Mouse (Mus musculus) hindbrain, embryonic 12.5 days (tissue): ENCODE measurements around the gene Gas1. TPM values are rescaled to one million over a fixed set of nuclear protein-coding genes. Genes with fewer than 3 reads are reported as not detected.

Experiments used
- ATAC-seq: fragments of 200-750 bp; cut with Nextera tagmentation; 2 replicates; pipeline ENCODE4 v1.8.0; 2017; ENCODE audit warnings: moderate TSS enrichment; ENCODE audit not compliant: low FRiP score
- H3K27ac ChIP-seq: fragments of 300-500 bp; sonication (generic); 2 replicates; pipeline ENCODE4 v1.5.1; 2016; ENCODE audit warnings: mild to moderate bottlenecking
- H3K27me3 ChIP-seq: fragments of 300-500 bp; sonication (generic); 2 replicates; pipeline ENCODE4 v1.6.1; 2016; ENCODE audit warnings: mild to moderate bottlenecking
- H3K36me3 ChIP-seq: fragments of 300-500 bp; sonication (generic); 2 replicates; pipeline ENCODE4 v1.6.1; 2016; ENCODE audit warnings: mild to moderate bottlenecking
- H3K4me1 ChIP-seq: fragments of 300-500 bp; sonication (generic); 2 replicates; pipeline ENCODE4 v1.6.1; 2016
- H3K4me2 ChIP-seq: fragments of 300-500 bp; sonication (generic); replicated peaks from 2 replicates; pipeline ENCODE4 v1.6.1; 2016; ENCODE audit warnings: mild to moderate bottlenecking
- H3K4me3 ChIP-seq: fragments of 300-500 bp; sonication (generic); 2 replicates; pipeline ENCODE4 v1.5.1; 2016; ENCODE audit warnings: mild to moderate bottlenecking
- H3K9ac ChIP-seq: fragments of 300-500 bp; sonication (generic); 2 replicates; pipeline ENCODE4 v1.6.1; 2016; ENCODE audit warnings: mild to moderate bottlenecking, moderate library complexity
- H3K9me3 ChIP-seq: fragments of 300-500 bp; sonication (generic); replicated peaks from 2 replicates; pipeline ENCODE4 v1.6.1; 2016; ENCODE audit warnings: mild to moderate bottlenecking
- WGBS: fragments of 180-500 bp; shearing (Covaris S2); methylation state at CpG from one replicate; pipeline ENCODE4 v1.1.7; 2016; 5-methylcytosine and 5-hydroxymethylcytosine counted together
- polyA plus RNA-seq: library from polyadenylated mRNA; unstranded; fragments of >200 nt; fragmentation: Nextera tagmentation; extraction: Ambion mirVana; gene quantifications from 2 replicates; pipeline ENCODE4 v1.2.1, GENCODE M21; 2016

The Gas1 gene
- polyA plus RNA-seq, 1 experiment from 2014 or later: 159 TPM

- Histone ChIP-seq H3K27me3 (0 out of 2 replicates have a peak, but pooled peaks cover 5% of the 10 kb centered on the region), H3K4me2 (peak overlapping the region; percentile 3; the same call in 1 of the 2 replicates), H3K27ac (peak overlapping the region; percentile 40), H3K4me3 (no peak overlapping the region), H3K9ac (no peak overlapping the region), H3K36me3 (no peaks in the 10 kb centered on the region), H3K4me1 (peaks cover 39% of the 10 kb centered on the region), H3K9me3 (no peaks in the 10 kb centered on the region)
- WGBS: 23% methylated on average over 21 of the region's 21 CpGs
- peak; percentile 47 for ATAC-seq
These were observed 6.1 kb downstream of the Gas1 start for GRCm38 (mm10) chr13:60170898-60171715.

GRCm38 (mm10) chr13:60169026-60169425 lies 8.1 kb downstream of the Gas1 start:
- Histone ChIP-seq H3K36me3 (no peaks in the 10 kb centered on the region), H3K27me3 (0 out of 2 replicates have a peak, but pooled peaks cover 9% of the 10 kb centered on the region), H3K4me3 (no peak overlapping the region), H3K9me3 (no peaks in the 10 kb centered on the region), H3K4me2 (no peak overlapping the region), H3K4me1 (peaks cover 31% of the 10 kb centered on the region), H3K9ac (no peak overlapping the region), H3K27ac (no peak overlapping the region)
- WGBS: 93% methylated on average over 2 of the region's 2 CpGs
- ATAC-seq: no peak

GRCm38 (mm10) chr13:60156294-60157126 lies 20.7 kb downstream of the Gas1 start:
- no peak overlapping the region for H3K4me3 ChIP-seq
- H3K4me2 ChIP-seq: peak overlapping the region; percentile 25; the same call in 1 of the 2 replicates
- no peaks in the 10 kb centered on the region for H3K27me3 ChIP-seq
- peak overlapping the region; percentile 55 for H3K27ac ChIP-seq
- H3K9me3 ChIP-seq: peaks cover 18% of the 10 kb centered on the region
- H3K9ac ChIP-seq: no peak overlapping the region
- H3K4me1 ChIP-seq: peaks cover 10% of the 10 kb centered on the region
- 18% methylated on average over 19 of the region's 19 CpGs for WGBS
- ATAC-seq: no peak
- no peaks in the 10 kb centered on the region for H3K36me3 ChIP-seq

- H3K4me1 ChIP-seq: peaks cover 10% of the 10 kb centered on the region
- no peaks in the 10 kb centered on the region for H3K27me3 ChIP-seq
- 85% methylated on average over 3 of the region's 3 CpGs for WGBS
- no peaks in the 10 kb centered on the region for H3K36me3 ChIP-seq
- H3K9me3 ChIP-seq: peaks cover 23% of the 10 kb centered on the region
- H3K9ac ChIP-seq: no peak overlapping the region
- no peak overlapping the region for H3K27ac ChIP-seq
- ATAC-seq: no peak
- H3K4me2 ChIP-seq: no peak overlapping the region
- no peak overlapping the region for H3K4me3 ChIP-seq
These were observed 23.0 kb downstream of the Gas1 start for GRCm38 (mm10) chr13:60154170-60154569.

- H3K4me2 ChIP-seq: peak overlapping the region; percentile 54; the same call in 1 of the 2 replicates
- H3K4me1 ChIP-seq: peaks cover 24% of the 10 kb centered on the region
- no peak for ATAC-seq
These were observed 28.9 kb downstream of the Gas1 start for GRCm38 (mm10) chr13:60148235-60148634.

GRCm38 (mm10) chr13:60147857-60148181 lies 29.3 kb downstream of the Gas1 start:
- Histone ChIP-seq H3K9ac (peak overlapping the region; percentile 61; the same call in 1 of the 2 replicates), H3K27me3 (0 out of 2 replicates have a peak, but pooled peaks cover 5% of the 10 kb centered on the region), H3K4me3 (no peak overlapping the region), H3K4me2 (peak overlapping the region; percentile 54), H3K27ac (peak overlapping the region; percentile 88), H3K36me3 (no peaks in the 10 kb centered on the region), H3K4me1 (peaks cover 24% of the 10 kb centered on the region), H3K9me3 (peaks cover 11% of the 10 kb centered on the region; the same call in 1 of the 2 replicates)
- WGBS: 37% methylated on average over 2 of the region's 2 CpGs
- peak; percentile 61 for ATAC-seq

More at GRCm38 (mm10) chr13:60148235-60148634, 28.9 kb downstream of the Gas1 start:
- Histone ChIP-seq H3K27me3 (0 out of 2 replicates have a peak, but pooled peaks cover 5% of the 10 kb centered on the region), H3K27ac (peak overlapping the region; percentile 88), H3K9ac (no peak overlapping the region), H3K4me3 (no peak overlapping the region), H3K36me3 (no peaks in the 10 kb centered on the region), H3K9me3 (peaks cover 15% of the 10 kb centered on the region)
- WGBS: 89% methylated on average over 3 of the region's 3 CpGs

GRCm38 (mm10) chr13:60146994-60147856 lies 29.9 kb downstream of the Gas1 start:
- peak; percentile 91 for ATAC-seq
- peak overlapping the region; percentile 61 for H3K9ac ChIP-seq
- 0 out of 2 replicates have a peak, but pooled peaks cover 5% of the 10 kb centered on the region for H3K27me3 ChIP-seq
- peak overlapping the region; percentile 25 for H3K4me3 ChIP-seq
- H3K9me3 ChIP-seq: 0 out of 2 replicates have a peak, but pooled peaks cover 9% of the 10 kb centered on the region
- 2% methylated on average over 21 of the region's 21 CpGs for WGBS
- H3K27ac ChIP-seq: peak overlapping the region; percentile 88
- peak overlapping the region; percentile 54 for H3K4me2 ChIP-seq
- peaks cover 24% of the 10 kb centered on the region for H3K4me1 ChIP-seq
- no peaks in the 10 kb centered on the region for H3K36me3 ChIP-seq

- Histone ChIP-seq H3K27ac (peak overlapping the region; percentile 24; the same call in 1 of the 2 replicates), H3K4me1 (peaks cover 24% of the 10 kb centered on the region), H3K9me3 (0 out of 2 replicates have a peak, but pooled peaks cover 3% of the 10 kb centered on the region), H3K36me3 (no peaks in the 10 kb centered on the region), H3K9ac (no peak overlapping the region), H3K27me3 (0 out of 2 replicates have a peak, but pooled peaks cover 5% of the 10 kb centered on the region), H3K4me3 (no peak overlapping the region), H3K4me2 (no peak overlapping the region)
- 23% methylated on average over 3 of the region's 3 CpGs for WGBS
- ATAC-seq: no peak
These were observed 30.9 kb downstream of the Gas1 start for GRCm38 (mm10) chr13:60146231-60146630.

- Histone ChIP-seq H3K4me3 (no peak overlapping the region), H3K4me1 (peaks cover 13% of the 10 kb centered on the region), H3K4me2 (no peak overlapping the region), H3K36me3 (no peaks in the 10 kb centered on the region), H3K9ac (no peak overlapping the region), H3K9me3 (no peaks in the 10 kb centered on the region), H3K27me3 (peaks cover 6% of the 10 kb centered on the region; the same call in 1 of the 2 replicates), H3K27ac (no peak overlapping the region)
- ATAC-seq: no peak
- WGBS: 97% methylated on average over 4 of the region's 4 CpGs
These were observed 40.2 kb downstream of the Gas1 start for GRCm38 (mm10) chr13:60136962-60137361.

- H3K4me3 ChIP-seq: no peak overlapping the region
- no peak overlapping the region for H3K27ac ChIP-seq
- no peaks in the 10 kb centered on the region for H3K36me3 ChIP-seq
- H3K27me3 ChIP-seq: 0 out of 2 replicates have a peak, but pooled peaks cover 5% of the 10 kb centered on the region
- H3K9ac ChIP-seq: no peak overlapping the region
- H3K9me3 ChIP-seq: no peaks in the 10 kb centered on the region; the same call in 1 of the 2 replicates
- 91% methylated on average over 5 of the region's 5 CpGs for WGBS
- peaks cover 13% of the 10 kb centered on the region for H3K4me1 ChIP-seq
- no peak for ATAC-seq
- H3K4me2 ChIP-seq: no peak overlapping the region
These were observed 42.7 kb downstream of the Gas1 start for GRCm38 (mm10) chr13:60134439-60134799.

- Histone ChIP-seq H3K9me3 (no peaks in the 10 kb centered on the region; the same call in 1 of the 2 replicates), H3K4me3 (no peak overlapping the region), H3K27ac (no peak overlapping the region), H3K9ac (no peak overlapping the region), H3K36me3 (no peaks in the 10 kb centered on the region), H3K27me3 (0 out of 2 replicates have a peak, but pooled peaks cover 5% of the 10 kb centered on the region), H3K4me2 (no peak overlapping the region), H3K4me1 (peaks cover 13% of the 10 kb centered on the region)
- WGBS: 35% methylated on average over 10 of the region's 10 CpGs
- peak; percentile 75 for ATAC-seq
These were observed 43.3 kb downstream of the Gas1 start for GRCm38 (mm10) chr13:60133716-60134438.
